Mouse (Mus musculus): ENCODE results near the gene Hspb8. TPM values are rescaled to one million over a fixed set of nuclear protein-coding genes. Genes with fewer than 3 reads are reported as not detected.

The Hspb8 gene
- polyA plus RNA-seq, 1 experiment, result 1.1 TPM

GRCm38 (mm10) chr5:116405934-116406333 lies 16.7 kb downstream of the Hspb8 start:
- TF ChIP-seq CTCF (IDR thresholded peaks at IDR 0.05; ENCODE audit: control insufficient read depth, insufficient read depth, insufficient replicate concordance, low read depth, low read length), result no peak
- TF ChIP-seq POLR2A (IDR thresholded peaks at IDR 0.05; ENCODE audit: control insufficient read depth, low read depth, low read length), result no peak
- no peaks in the 10 kb centered on the region for H3K27me3 ChIP-seq (ENCODE audit: control insufficient read depth, insufficient read depth, low read length)
- no peak overlapping the region for H3K27ac ChIP-seq (ENCODE audit: control insufficient read depth, insufficient read depth, low read depth, low read length)
- no peaks in the 10 kb centered on the region for H3K4me1 ChIP-seq (ENCODE audit: control insufficient read depth, insufficient read depth, low read length)
- peak overlapping the region; percentile 73 for H3K4me3 ChIP-seq (ENCODE audit: control insufficient read depth, low read depth, low read length)
- no peaks in the 10 kb centered on the region for H3K36me3 ChIP-seq (ENCODE audit: control insufficient read depth, insufficient read depth, low read length)

GRCm38 (mm10) chr5:116404063-116404462 lies 18.6 kb downstream of the Hspb8 start:
- H3K36me3 ChIP-seq (ENCODE audit: control insufficient read depth, insufficient read depth, low read length), result no peaks in the 10 kb centered on the region
- no peak overlapping the region for H3K4me3 ChIP-seq (ENCODE audit: control insufficient read depth, low read depth, low read length)
- no peaks in the 10 kb centered on the region for H3K4me1 ChIP-seq (ENCODE audit: control insufficient read depth, insufficient read depth, low read length)
- H3K27ac ChIP-seq (ENCODE audit: control insufficient read depth, insufficient read depth, low read depth, low read length), result no peak overlapping the region
- TF ChIP-seq POLR2A (IDR thresholded peaks at IDR 0.05; ENCODE audit: control insufficient read depth, low read depth, low read length), result no peak
- TF ChIP-seq CTCF (IDR thresholded peaks at IDR 0.05; ENCODE audit: control insufficient read depth, insufficient read depth, insufficient replicate concordance, low read depth, low read length), result no peak
- no peaks in the 10 kb centered on the region for H3K27me3 ChIP-seq (ENCODE audit: control insufficient read depth, insufficient read depth, low read length)

GRCm38 (mm10) chr5:116400801-116401200 lies 21.9 kb downstream of the Hspb8 start:
- H3K27me3 ChIP-seq (ENCODE audit: control insufficient read depth, insufficient read depth, low read length), result no peaks in the 10 kb centered on the region
- TF ChIP-seq CTCF (IDR thresholded peaks at IDR 0.05; ENCODE audit: control insufficient read depth, insufficient read depth, insufficient replicate concordance, low read depth, low read length), result no peak
- no peak for TF ChIP-seq POLR2A (IDR thresholded peaks at IDR 0.05; ENCODE audit: control insufficient read depth, low read depth, low read length)
- no peak overlapping the region for H3K27ac ChIP-seq (ENCODE audit: control insufficient read depth, insufficient read depth, low read depth, low read length)
- no peaks in the 10 kb centered on the region for H3K36me3 ChIP-seq (ENCODE audit: control insufficient read depth, insufficient read depth, low read length)
- H3K4me1 ChIP-seq (ENCODE audit: control insufficient read depth, insufficient read depth, low read length), result no peaks in the 10 kb centered on the region; the same call in 1 of the 2 replicates
- H3K4me3 ChIP-seq (ENCODE audit: control insufficient read depth, low read depth, low read length), result no peak overlapping the region

GRCm38 (mm10) chr5:116400042-116400730 lies 22.5 kb downstream of the Hspb8 start:
- Histone ChIP-seq H3K4me1 (ENCODE audit: control insufficient read depth, insufficient read depth, low read length) (no peaks in the 10 kb centered on the region; the same call in 1 of the 2 replicates), H3K27me3 (ENCODE audit: control insufficient read depth, insufficient read depth, low read length) (no peaks in the 10 kb centered on the region), H3K4me3 (ENCODE audit: control insufficient read depth, low read depth, low read length) (no peak overlapping the region), H3K27ac (ENCODE audit: control insufficient read depth, insufficient read depth, low read depth, low read length) (no peak overlapping the region), H3K36me3 (ENCODE audit: control insufficient read depth, insufficient read depth, low read length) (no peaks in the 10 kb centered on the region)
- TF ChIP-seq CTCF (IDR thresholded peaks at IDR 0.05; ENCODE audit: control insufficient read depth, insufficient read depth, insufficient replicate concordance, low read depth, low read length) (no peak), POLR2A (IDR thresholded peaks at IDR 0.05; ENCODE audit: control insufficient read depth, low read depth, low read length) (no peak)

GRCm38 (mm10) chr5:116396104-116396503 lies 26.6 kb downstream of the Hspb8 start:
- no peaks in the 10 kb centered on the region for H3K27me3 ChIP-seq (ENCODE audit: control insufficient read depth, insufficient read depth, low read length)
- H3K4me3 ChIP-seq (ENCODE audit: control insufficient read depth, low read depth, low read length), result peak overlapping the region; percentile 25; the same call in 1 of the 2 replicates
- H3K36me3 ChIP-seq (ENCODE audit: control insufficient read depth, insufficient read depth, low read length), result no peaks in the 10 kb centered on the region
- no peak overlapping the region for H3K27ac ChIP-seq (ENCODE audit: control insufficient read depth, insufficient read depth, low read depth, low read length)
- no peaks in the 10 kb centered on the region; the same call in 1 of the 2 replicates for H3K4me1 ChIP-seq (ENCODE audit: control insufficient read depth, insufficient read depth, low read length)
- TF ChIP-seq POLR2A (IDR thresholded peaks at IDR 0.05; ENCODE audit: control insufficient read depth, low read depth, low read length) (no peak), CTCF (IDR thresholded peaks at IDR 0.05; ENCODE audit: control insufficient read depth, insufficient read depth, insufficient replicate concordance, low read depth, low read length) (no peak)

- Histone ChIP-seq H3K36me3 (ENCODE audit: control insufficient read depth, insufficient read depth, low read length) (no peaks in the 10 kb centered on the region), H3K4me1 (ENCODE audit: control insufficient read depth, insufficient read depth, low read length) (peaks cover 3% of the 10 kb centered on the region), H3K27ac (ENCODE audit: control insufficient read depth, insufficient read depth, low read depth, low read length) (0 out of 2 replicates have a peak overlapping the region, but pooled peaks have one; percentile 12), H3K4me3 (ENCODE audit: control insufficient read depth, low read depth, low read length) (peak overlapping the region; percentile 84), H3K27me3 (ENCODE audit: control insufficient read depth, insufficient read depth, low read length) (no peaks in the 10 kb centered on the region)
- TF ChIP-seq CTCF (IDR thresholded peaks at IDR 0.05; ENCODE audit: control insufficient read depth, insufficient read depth, insufficient replicate concordance, low read depth, low read length) (no peak), POLR2A (IDR thresholded peaks at IDR 0.05; ENCODE audit: control insufficient read depth, low read depth, low read length) (peak; percentile 84; the same call in 1 of the 2 replicates)
These were observed 30.1 kb downstream of the Hspb8 start for GRCm38 (mm10) chr5:116392603-116393002.

- Histone ChIP-seq H3K27me3 (ENCODE audit: control insufficient read depth, insufficient read depth, low read length) (no peaks in the 10 kb centered on the region), H3K27ac (ENCODE audit: control insufficient read depth, insufficient read depth, low read depth, low read length) (no peak overlapping the region), H3K36me3 (ENCODE audit: control insufficient read depth, insufficient read depth, low read length) (no peaks in the 10 kb centered on the region), H3K4me3 (ENCODE audit: control insufficient read depth, low read depth, low read length) (no peak overlapping the region), H3K4me1 (ENCODE audit: control insufficient read depth, insufficient read depth, low read length) (peaks cover 4% of the 10 kb centered on the region)
- TF ChIP-seq CTCF (IDR thresholded peaks at IDR 0.05; ENCODE audit: control insufficient read depth, insufficient read depth, insufficient replicate concordance, low read depth, low read length) (no peak), POLR2A (IDR thresholded peaks at IDR 0.05; ENCODE audit: control insufficient read depth, low read depth, low read length) (no peak)
These were observed 32.7 kb downstream of the Hspb8 start for GRCm38 (mm10) chr5:116389856-116390542.
